Mouse (Mus musculus) embryonic fibroblast, embryonic 13.5 days (primary cell): ENCODE measurements around the gene Mtx2.

Source experiments
- CTCF ChIP-seq: IDR thresholded peaks from 2 replicates; pipeline ENCODE4 v1.5.1; 2011; ENCODE audit warnings: mild to moderate bottlenecking, control low read depth, low read length, moderate library complexity, borderline replicate concordance; ENCODE audit not compliant: insufficient read depth
- POLR2A ChIP-seq: IDR thresholded peaks from 2 replicates; pipeline ENCODE4 v1.6.1; 2011; ENCODE audit warnings: low read depth, mild to moderate bottlenecking, control low read depth, low read length, moderate library complexity

- TF ChIP-seq CTCF (no peak), POLR2A (no peak)
Observed at GRCm38 (mm10) chr2:74901764-74902295, 76.2 kb downstream of the Mtx2 start.
